Mouse (Mus musculus): Measurements from ENCODE around the gene Calcoco1.
A peak's percentile ranks its signal among the peaks of the same experiment; 100 is the strongest.

The Calcoco1 gene

DNA sequence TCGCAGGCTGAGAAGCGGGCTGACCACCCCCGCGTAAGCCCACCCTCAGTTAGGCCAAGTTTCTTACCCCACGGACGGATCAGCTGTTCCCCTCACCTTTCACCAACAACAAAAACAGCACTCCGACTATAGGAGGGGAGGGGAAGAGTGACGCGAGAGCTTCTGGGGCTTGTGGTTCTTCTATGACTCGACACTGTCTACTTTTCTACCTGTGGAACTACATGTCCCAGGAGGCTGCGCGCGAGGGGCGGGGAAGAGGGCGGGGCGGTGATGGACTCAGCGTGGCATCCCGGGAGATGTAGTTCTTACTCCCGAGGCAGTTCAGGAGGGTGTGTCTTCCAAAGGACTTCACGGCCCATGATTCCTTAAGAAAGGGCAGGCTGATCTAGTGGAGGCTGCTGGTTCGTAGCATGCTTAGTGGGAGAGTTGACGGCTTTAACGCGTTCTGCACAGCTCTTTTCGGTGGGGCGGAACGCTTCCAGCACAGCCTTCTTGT, at the start of gene Calcoco1:
TSS of gene Calcoco1 (minus strand) at position 199 of the 496 bp plus-strand sequence.
- DNase-seq, result peak; percentile 96

DNA sequence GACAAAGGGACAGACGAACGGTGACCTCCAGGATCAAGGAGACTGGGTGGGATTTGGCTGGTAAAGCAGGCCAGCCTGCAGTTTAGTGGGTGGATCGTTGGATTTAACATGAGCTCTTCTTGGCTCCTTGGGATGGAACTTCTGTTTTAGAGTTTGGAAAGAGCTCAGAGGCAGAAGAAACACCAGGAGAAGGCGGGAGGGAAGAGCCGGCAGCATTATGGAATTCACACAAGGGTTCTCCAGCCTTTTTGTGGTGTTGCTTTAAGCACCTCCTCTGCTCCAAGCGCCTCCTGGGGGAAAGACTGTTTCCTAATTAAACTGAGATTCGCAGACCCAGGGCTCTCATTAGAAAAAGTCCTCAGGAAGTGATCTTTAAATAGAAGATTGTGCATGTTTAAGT, 48.9 kb upstream of the Calcoco1 start:
- DNase-seq, result no peak

- no peak for DNase-seq
Measured at GRCm38 (mm10) chr15:102765207-102765606, 43.2 kb upstream of the Calcoco1 start.

DNA sequence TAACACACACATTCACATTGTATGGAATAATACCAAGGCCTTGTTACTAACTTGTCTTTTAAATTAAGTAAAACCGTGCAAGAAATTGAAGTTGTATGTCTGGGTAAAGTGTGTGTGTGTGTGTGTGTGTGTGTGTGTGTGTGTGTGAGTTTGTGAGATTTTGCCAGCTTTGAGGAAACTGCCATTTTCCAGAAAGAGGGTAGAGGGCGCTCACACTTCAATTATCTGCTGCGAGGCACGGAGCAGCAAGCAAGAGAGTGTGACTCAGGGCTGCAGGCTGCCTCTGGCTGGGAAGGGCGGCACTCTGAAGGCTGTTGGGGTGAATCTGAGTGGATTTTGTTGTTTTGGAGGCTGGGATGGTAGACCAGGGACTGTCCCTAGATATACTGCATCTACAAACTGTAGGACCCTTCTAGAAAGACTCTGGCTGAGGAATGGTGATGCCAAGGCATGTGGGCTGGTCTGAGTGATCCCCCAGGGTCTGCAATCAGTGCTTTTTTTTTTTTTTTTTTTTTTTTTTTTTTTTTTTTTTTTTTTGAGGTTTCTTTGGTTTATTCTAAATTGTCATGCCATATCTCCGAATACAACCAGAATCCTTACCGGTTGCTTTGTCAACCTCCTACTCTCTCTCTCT, 39.9 kb upstream of the Calcoco1 start:
- peak; percentile 59 for DNase-seq

DNA sequence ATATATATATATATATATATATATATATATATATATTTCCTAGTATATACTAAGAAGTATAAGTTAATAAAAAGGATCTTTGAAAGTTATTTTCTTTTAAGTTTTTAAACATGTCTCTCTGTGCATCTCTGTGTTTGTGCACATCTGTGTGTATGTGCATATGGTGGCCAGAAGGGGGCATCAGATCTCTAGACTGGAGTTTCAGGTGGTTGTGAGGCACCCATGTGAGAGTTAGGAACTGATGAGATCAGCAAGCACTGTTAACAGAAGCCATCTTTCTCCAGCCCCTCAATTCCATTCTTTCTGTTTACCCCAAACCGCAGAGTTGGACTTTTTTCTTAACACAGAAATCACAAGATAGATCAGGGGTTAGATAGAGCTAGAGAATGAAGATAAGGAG, 35.7 kb upstream of the Calcoco1 start:
- DNase-seq, result no peak

GRCm38 (mm10) chr15:102755053-102755452, 33.1 kb upstream of the Calcoco1 start:
- DNase-seq, result no peak

GRCm38 (mm10) chr15:102754361-102754760, 32.4 kb upstream of the Calcoco1 start:
- no peak for DNase-seq

GRCm38 (mm10) chr15:102753170-102753569, 31.2 kb upstream of the Calcoco1 start:
- DNase-seq, result peak; percentile 52

DNA sequence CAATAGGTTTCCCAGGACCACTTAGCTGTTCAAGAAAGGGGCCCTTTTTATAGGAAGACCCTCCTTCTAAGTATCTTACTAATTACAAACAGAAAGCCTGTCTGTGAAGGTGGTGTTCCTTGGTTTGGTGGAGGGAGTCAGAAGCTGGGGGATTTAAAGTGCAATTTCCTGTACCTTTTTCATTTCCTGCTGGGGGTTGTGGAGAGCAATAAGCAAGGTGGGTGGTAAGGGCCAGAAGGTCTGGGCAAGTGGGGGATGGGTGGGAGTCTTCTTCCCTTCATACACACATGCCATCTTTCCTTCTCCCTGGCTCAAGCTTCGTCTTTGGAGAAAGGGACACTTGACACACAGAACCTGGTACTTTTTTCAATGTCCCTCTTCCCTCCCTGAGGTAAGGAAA, 30.2 kb upstream of the Calcoco1 start:
- DNase-seq, result peak; percentile 3

DNA sequence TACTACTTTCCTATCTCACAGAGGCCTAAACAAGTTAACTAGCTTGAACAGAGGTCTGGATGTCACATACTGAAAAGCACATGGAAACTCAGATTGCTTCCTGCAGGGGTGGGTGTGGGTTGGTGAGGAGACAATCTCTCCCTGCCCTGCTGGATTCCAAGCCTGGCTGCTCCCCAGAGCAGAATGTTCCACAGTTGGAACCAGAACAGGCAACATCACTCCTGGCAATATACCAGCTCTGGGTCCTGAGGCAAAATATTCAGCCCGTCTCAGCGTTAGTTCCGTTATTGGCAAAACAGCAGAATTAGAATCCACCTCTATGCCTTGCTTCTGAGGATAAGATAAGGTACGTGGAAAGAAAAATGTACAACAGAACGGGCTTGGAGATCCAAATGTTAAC, 28.3 kb upstream of the Calcoco1 start:
- peak; percentile 45 for DNase-seq

- DNase-seq, result peak; percentile 33
Measured at GRCm38 (mm10) chr15:102749103-102749502, 27.1 kb upstream of the Calcoco1 start.

DNA sequence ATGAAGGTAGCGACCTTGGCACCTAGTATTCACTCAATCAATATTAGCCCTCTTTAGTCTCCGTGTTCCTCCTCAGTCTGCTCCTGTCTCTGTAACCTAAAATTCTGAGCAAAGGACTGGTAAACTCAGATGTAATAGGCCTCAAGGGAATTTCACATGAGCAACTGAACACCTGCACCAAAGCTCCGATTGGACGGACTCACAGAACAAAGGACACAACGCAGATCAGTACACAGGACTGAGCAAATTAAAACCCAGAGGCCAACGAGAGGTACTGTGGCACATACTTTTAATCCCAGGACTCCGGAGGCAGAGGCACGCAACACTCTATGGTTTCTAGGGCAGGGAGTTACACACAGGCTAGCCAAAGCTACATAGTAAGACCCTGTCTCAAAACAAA, 25.9 kb upstream of the Calcoco1 start:
- peak; percentile 60 for DNase-seq

DNA sequence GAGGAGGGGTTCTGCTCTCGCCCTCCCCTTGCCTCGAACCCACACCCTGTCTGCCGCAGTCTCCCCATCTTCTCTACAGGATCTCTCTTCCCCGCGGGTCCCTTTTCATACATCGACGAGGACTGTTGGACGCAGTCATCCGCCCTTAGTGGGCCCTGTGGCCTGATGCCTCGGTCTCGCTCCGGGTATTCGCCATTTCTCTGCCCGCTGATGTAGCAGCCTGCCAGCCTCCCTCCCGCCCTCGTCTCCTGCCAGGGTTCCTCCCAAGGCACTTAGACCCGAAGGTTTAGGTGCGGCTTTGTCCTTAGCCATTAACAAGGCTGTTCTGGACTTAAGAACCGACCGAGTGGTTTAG, 25.3 kb upstream of the Calcoco1 start:
- DNase-seq, result peak; percentile 76

GRCm38 (mm10) chr15:102746488-102747285, 24.7 kb upstream of the Calcoco1 start:
- peak; percentile 86 for DNase-seq

DNA sequence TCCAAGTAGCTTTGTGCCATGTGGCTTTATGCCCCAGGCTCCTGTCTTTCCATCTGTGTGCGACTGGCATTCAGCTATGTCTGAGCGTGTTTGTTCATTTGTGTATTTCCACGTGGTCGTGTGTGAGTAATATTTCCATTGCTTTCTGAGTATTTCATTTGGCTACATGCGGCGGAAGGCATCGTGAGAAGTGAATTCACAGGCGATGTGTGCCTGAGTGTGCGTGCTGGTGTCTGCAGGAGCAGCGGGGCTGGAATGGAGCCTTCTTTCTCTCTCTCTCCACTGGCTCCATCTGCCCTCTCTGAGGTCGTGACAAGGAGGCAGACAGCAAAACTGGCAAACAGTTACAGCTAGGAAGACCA, 24.1 kb upstream of the Calcoco1 start:
- no peak for DNase-seq

DNA sequence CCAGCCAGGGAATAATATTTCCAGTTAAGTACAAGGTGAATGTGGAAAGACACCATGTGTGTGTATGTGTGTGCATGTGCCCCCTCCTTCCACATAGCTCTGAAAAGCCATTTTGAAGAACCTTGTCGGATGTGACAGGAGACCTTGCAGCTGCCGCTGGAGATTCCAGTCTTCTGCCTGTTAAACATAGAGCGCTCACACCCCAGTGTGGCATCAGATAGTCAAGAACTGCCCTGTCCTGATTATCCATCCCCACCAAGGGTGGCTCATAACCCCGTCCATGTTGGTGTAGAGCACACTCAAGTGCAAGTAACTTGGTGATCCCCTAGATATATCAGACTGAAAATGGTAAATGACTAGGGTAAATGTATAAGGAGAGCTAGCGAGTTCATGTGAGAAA, 23.4 kb upstream of the Calcoco1 start:
- DNase-seq, result no peak

GRCm38 (mm10) chr15:102744831-102745230, 22.9 kb upstream of the Calcoco1 start:
- DNase-seq, result peak; percentile 54

DNA sequence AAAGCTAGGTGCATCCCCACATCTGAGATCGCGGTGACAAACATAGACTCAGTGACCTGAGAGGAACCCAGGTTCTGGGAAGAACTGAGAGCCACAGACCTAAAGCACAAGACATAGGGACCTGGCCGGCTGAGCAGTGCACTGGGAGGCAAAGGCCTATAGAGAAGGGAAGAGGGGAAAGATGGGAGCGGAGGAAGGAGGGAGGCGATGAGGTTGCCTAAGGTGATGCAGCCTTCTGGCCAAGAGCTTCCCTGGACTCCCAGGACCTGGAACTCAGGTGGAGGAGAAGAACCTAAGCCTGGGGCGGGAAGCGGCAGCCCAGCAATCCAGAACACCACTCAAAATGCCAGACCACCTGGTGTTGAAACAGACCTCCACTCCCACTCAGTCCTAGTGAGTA, 22.4 kb upstream of the Calcoco1 start:
- peak; percentile 41 for DNase-seq

GRCm38 (mm10) chr15:102743996-102744395, 22.0 kb upstream of the Calcoco1 start:
- no peak for DNase-seq

GRCm38 (mm10) chr15:102743196-102743595, 21.2 kb upstream of the Calcoco1 start:
- DNase-seq, result no peak

DNA sequence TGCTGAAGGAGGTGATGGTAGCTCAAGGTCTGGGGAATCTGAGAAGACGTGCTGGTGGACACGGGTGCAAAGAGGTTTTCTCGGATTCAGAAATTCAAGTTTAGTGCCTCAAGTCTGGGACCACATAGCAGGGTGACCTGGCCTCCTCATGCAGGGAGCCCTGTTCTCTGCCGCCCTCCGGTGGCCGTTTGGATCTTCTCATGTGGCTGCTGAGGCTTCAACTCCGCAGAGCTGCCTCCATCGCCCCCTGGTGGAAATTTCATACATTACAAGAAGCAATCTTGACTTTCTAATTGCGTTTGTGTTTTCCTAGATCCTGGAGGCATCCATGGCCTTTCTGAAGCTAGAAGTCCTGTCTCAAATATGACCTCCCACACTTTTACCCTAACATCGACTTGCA, 20.6 kb upstream of the Calcoco1 start:
- DNase-seq, result peak; percentile 97

- peak; percentile 81 for DNase-seq
Measured at GRCm38 (mm10) chr15:102739520-102740297, 17.7 kb upstream of the Calcoco1 start.

GRCm38 (mm10) chr15:102738434-102738833, 16.5 kb upstream of the Calcoco1 start:
- peak; percentile 24 for DNase-seq

- no peak for DNase-seq
Measured at GRCm38 (mm10) chr15:102737092-102737491, 15.1 kb upstream of the Calcoco1 start.
